In the genomic region with DNA sequence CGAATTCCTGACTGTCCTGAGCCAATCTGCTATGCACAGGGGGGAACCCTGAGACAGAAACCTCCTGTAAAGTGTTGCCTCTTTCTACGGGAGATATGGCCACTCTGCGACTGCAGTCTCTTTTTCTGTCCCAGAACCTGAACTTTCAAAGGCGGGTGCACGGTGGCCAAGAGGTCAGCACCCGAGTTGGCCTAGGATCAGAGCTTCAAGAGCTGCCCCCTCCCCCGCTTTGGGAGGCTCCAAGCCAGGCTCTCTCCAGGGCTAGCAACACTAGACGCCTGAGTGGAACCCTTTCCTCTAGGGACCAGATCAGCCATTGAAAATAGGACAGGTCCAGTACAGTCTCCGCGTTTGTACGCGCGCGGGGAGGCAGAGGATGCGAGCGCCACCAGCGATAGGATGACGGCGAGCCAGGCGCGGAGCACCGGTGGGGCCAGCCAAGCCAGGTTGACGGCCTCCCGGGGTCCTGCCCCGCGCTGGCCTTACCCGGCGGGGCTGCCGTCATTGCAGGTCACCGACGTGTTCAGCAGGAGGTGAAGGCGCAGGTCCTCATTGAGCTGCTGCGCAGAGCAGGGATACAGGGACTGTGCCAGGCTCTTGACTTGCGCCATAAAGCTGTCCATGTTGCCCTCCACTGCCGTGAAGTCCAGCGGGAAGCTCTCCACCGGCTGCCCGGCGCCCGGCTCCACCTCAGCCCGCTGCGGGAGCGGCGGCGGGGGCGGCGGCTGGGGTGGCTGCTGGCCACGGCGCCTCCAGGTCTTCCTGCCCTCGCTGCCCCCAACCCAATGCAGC, we compare ENCODE assay signal across 8 mouse cellular contexts. TPM values are rescaled to one million over a fixed set of nuclear protein-coding genes. Genes with fewer than 3 reads are reported as not detected.
DNase-seq lines count a peak whose midpoint lies in the region; ATAC-seq lines count a peak whose summit lies in the region.

No protein-coding gene starts in this region.

- ATAC-seq in heart, embryonic 16.5 days (replicated peaks; ENCODE audit: extremely low read depth, insufficient read depth, low FRiP score) = 0 out of 2 replicates have a peak, but pooled peaks have one; percentile 6
- ATAC-seq in embryonic facial prominence, embryonic 12.5 days (ENCODE audit: insufficient number of reproducible peaks, insufficient read depth, low FRiP score, low TSS enrichment) = no peak
- ATAC-seq in kidney, embryonic 15.5 days (replicated peaks; ENCODE audit: low FRiP score) = 0 out of 2 replicates have a peak, but pooled peaks have one; percentile 1
- ATAC-seq in midbrain, embryonic 16.5 days = no peak

- DNase-seq in heart, postnatal 14 days = no peak
- no peak for DNase-seq in left cerebral cortex, adult 11 months (ENCODE audit: low spot score)
- no peak for DNase-seq in frontal cortex, postnatal 14 days (ENCODE audit: low spot score in 2 of 2)
- DNase-seq in ovary, postnatal 10 days (ENCODE audit: low spot score) = no peak

- no peaks in the 10 kb centered on the region for H3K36me3 ChIP-seq in heart, embryonic 16.5 days (ENCODE audit: control insufficient read depth, insufficient read depth)
- H3K36me3 ChIP-seq in embryonic facial prominence, embryonic 12.5 days = no peaks in the 10 kb centered on the region
- no peaks in the 10 kb centered on the region for H3K36me3 ChIP-seq in kidney, embryonic 15.5 days
- H3K36me3 ChIP-seq in midbrain, embryonic 16.5 days (ENCODE audit: control insufficient read depth, insufficient read depth, low read length) = no peaks in the 10 kb centered on the region

- 3% methylated on average over 50 of the region's 50 CpGs for WGBS in heart, embryonic 16.5 days
- 3% methylated on average over 49 of the region's 50 CpGs for WGBS in embryonic facial prominence, embryonic 12.5 days
- 2% methylated on average over 46 of the region's 50 CpGs for WGBS in kidney, embryonic 15.5 days
- WGBS in midbrain, embryonic 16.5 days = 2% methylated on average over 49 of the region's 50 CpGs

- H3K4me2 ChIP-seq in heart, embryonic 16.5 days (ENCODE audit: low read depth, low read length) = peak overlapping the region; percentile 77
- H3K4me2 ChIP-seq in embryonic facial prominence, embryonic 12.5 days (replicated peaks) = peak overlapping the region; percentile 68
- peak overlapping the region; percentile 83 for H3K4me2 ChIP-seq in kidney, embryonic 15.5 days
- peak overlapping the region; percentile 58 for H3K4me2 ChIP-seq in midbrain, embryonic 16.5 days (ENCODE audit: low read length)

- H3K27me3 ChIP-seq in heart, embryonic 16.5 days (ENCODE audit: control insufficient read depth, insufficient read depth, low read length) = peaks cover 73% of the 10 kb centered on the region
- peaks cover 88% of the 10 kb centered on the region for H3K27me3 ChIP-seq in embryonic facial prominence, embryonic 12.5 days
- H3K27me3 ChIP-seq in kidney, embryonic 15.5 days = peaks cover 79% of the 10 kb centered on the region
- peaks cover 73% of the 10 kb centered on the region for H3K27me3 ChIP-seq in midbrain, embryonic 16.5 days (ENCODE audit: control insufficient read depth, insufficient read depth, low read depth, low read length)

- H3K9ac ChIP-seq in heart, embryonic 16.5 days (ENCODE audit: low read length) = peak overlapping the region; percentile 54
- peak overlapping the region; percentile 48; the same call in 1 of the 2 replicates for H3K9ac ChIP-seq in embryonic facial prominence, embryonic 12.5 days
- peak overlapping the region; percentile 36 for H3K9ac ChIP-seq in kidney, embryonic 15.5 days
- H3K9ac ChIP-seq in midbrain, embryonic 16.5 days (ENCODE audit: low read depth, low read length) = 0 out of 2 replicates have a peak overlapping the region, but pooled peaks have one; percentile 44

- no peak overlapping the region for H3K27ac ChIP-seq in heart, embryonic 16.5 days (ENCODE audit: low read length)
- H3K27ac ChIP-seq in embryonic facial prominence, embryonic 12.5 days = 0 out of 2 replicates have a peak overlapping the region, but pooled peaks have one; percentile 11
- 0 out of 2 replicates have a peak overlapping the region, but pooled peaks have one; percentile 18 for H3K27ac ChIP-seq in kidney, embryonic 15.5 days
- H3K27ac ChIP-seq in midbrain, embryonic 16.5 days (ENCODE audit: low read length) = no peak overlapping the region

- peaks cover 17% of the 10 kb centered on the region for H3K4me1 ChIP-seq in heart, embryonic 16.5 days (ENCODE audit: control insufficient read depth, insufficient read depth, low read length)
- H3K4me1 ChIP-seq in embryonic facial prominence, embryonic 12.5 days = peaks cover 16% of the 10 kb centered on the region; the same call in 1 of the 2 replicates
- H3K4me1 ChIP-seq in kidney, embryonic 15.5 days = peaks cover 28% of the 10 kb centered on the region
- H3K4me1 ChIP-seq in midbrain, embryonic 16.5 days (ENCODE audit: control insufficient read depth, insufficient read depth, low read length) = peaks cover 11% of the 10 kb centered on the region; the same call in 1 of the 2 replicates

- H3K4me3 ChIP-seq in heart, embryonic 16.5 days (ENCODE audit: low read length) = peak overlapping the region; percentile 51
- H3K4me3 ChIP-seq in embryonic facial prominence, embryonic 12.5 days = peak overlapping the region; percentile 43
- H3K4me3 ChIP-seq in kidney, embryonic 15.5 days (replicated peaks) = peak overlapping the region; percentile 51
- H3K4me3 ChIP-seq in midbrain, embryonic 16.5 days (ENCODE audit: low read depth, low read length) = peak overlapping the region; percentile 36

- intact Hi-C loops in heart, postnatal 14 days (cut with DNase I) = loop anchor here (1.0 to 5.0 kb wide), 2 partner anchors 53 to 118 kb away; no protein-coding TSS in a partner anchor

- no peaks in the 10 kb centered on the region for H3K9me3 ChIP-seq in heart, embryonic 16.5 days (replicated peaks; ENCODE audit: control insufficient read depth, low read length)
- H3K9me3 ChIP-seq in embryonic facial prominence, embryonic 12.5 days = no peaks in the 10 kb centered on the region
- H3K9me3 ChIP-seq in kidney, embryonic 15.5 days (replicated peaks) = no peaks in the 10 kb centered on the region
- H3K9me3 ChIP-seq in midbrain, embryonic 16.5 days (replicated peaks; ENCODE audit: control insufficient read depth, low read length, poor library complexity, severe bottlenecking) = no peaks in the 10 kb centered on the region

RNA-seq across cellular contexts. Expression of a gene that starts 1.3 kb away (rescaled TPM):
- polyA plus RNA-seq in heart, embryonic 16.5 days (2015; fragmentation: Nextera tagmentation; extraction: Ambion mirVana) = 0.20 and 1.00 TPM in 2 replicates
- total RNA-seq in heart, postnatal 14 days (2021) = under 1 TPM in 1 of 2 experiments, not detected in 1; 0.27 TPM
- 5.1 and 6.3 TPM in 2 replicates for polyA plus RNA-seq in embryonic facial prominence, embryonic 12.5 days (2016; fragmentation: Nextera tagmentation; extraction: Ambion mirVana)
- 5.2 and 7.7 TPM in 2 replicates for polyA plus RNA-seq in kidney, embryonic 15.5 days (2015; fragmentation: Nextera tagmentation; extraction: Ambion mirVana)
- polyA plus RNA-seq in midbrain, embryonic 16.5 days (2015; fragmentation: Nextera tagmentation; extraction: Ambion mirVana) = 1.1 and 1.9 TPM in 2 replicates

RNA-seq across cellular contexts. Expression of a gene that starts 11.7 kb away (rescaled TPM):
- 17.0 and 19.5 TPM in 2 replicates for polyA plus RNA-seq in heart, embryonic 16.5 days (2015; fragmentation: Nextera tagmentation; extraction: Ambion mirVana)
- total RNA-seq in heart, postnatal 14 days (2021) = 10 to 100 TPM; 51.4 to 58.5 TPM
- polyA plus RNA-seq in embryonic facial prominence, embryonic 12.5 days (2016; fragmentation: Nextera tagmentation; extraction: Ambion mirVana) = 0.47 TPM in 1 of 2 replicates, not detected in the other
- 0.28 and 0.29 TPM in 2 replicates for polyA plus RNA-seq in kidney, embryonic 15.5 days (2015; fragmentation: Nextera tagmentation; extraction: Ambion mirVana)
- polyA plus RNA-seq in midbrain, embryonic 16.5 days (2015; fragmentation: Nextera tagmentation; extraction: Ambion mirVana) = 1.1 TPM in 2 replicates

RNA-seq across cellular contexts. Expression of a gene that starts 13.1 kb away (rescaled TPM):
- 105 and 109 TPM in 2 replicates for polyA plus RNA-seq in heart, embryonic 16.5 days (2015; fragmentation: Nextera tagmentation; extraction: Ambion mirVana)
- 10 to 100 TPM; 35.0 to 37.9 TPM for total RNA-seq in heart, postnatal 14 days (2021)
- polyA plus RNA-seq in embryonic facial prominence, embryonic 12.5 days (2016; fragmentation: Nextera tagmentation; extraction: Ambion mirVana) = 131 and 139 TPM in 2 replicates
- polyA plus RNA-seq in kidney, embryonic 15.5 days (2015; fragmentation: Nextera tagmentation; extraction: Ambion mirVana) = 127 and 144 TPM in 2 replicates
- polyA plus RNA-seq in midbrain, embryonic 16.5 days (2015; fragmentation: Nextera tagmentation; extraction: Ambion mirVana) = 144 and 145 TPM in 2 replicates

RNA-seq across cellular contexts. Expression of a gene that starts 16.1 kb away (rescaled TPM):
- polyA plus RNA-seq in heart, embryonic 16.5 days (2015; fragmentation: Nextera tagmentation; extraction: Ambion mirVana) = 15.2 and 18.5 TPM in 2 replicates
- total RNA-seq in heart, postnatal 14 days (2021) = 1 to 10 TPM; 1.9 to 2.1 TPM
- polyA plus RNA-seq in embryonic facial prominence, embryonic 12.5 days (2016; fragmentation: Nextera tagmentation; extraction: Ambion mirVana) = 25.3 and 26.5 TPM in 2 replicates
- 25.4 and 29.3 TPM in 2 replicates for polyA plus RNA-seq in kidney, embryonic 15.5 days (2015; fragmentation: Nextera tagmentation; extraction: Ambion mirVana)
- 18.1 TPM in 2 replicates for polyA plus RNA-seq in midbrain, embryonic 16.5 days (2015; fragmentation: Nextera tagmentation; extraction: Ambion mirVana)

RNA-seq across cellular contexts. Expression of a gene that starts 26.3 kb away (rescaled TPM):
- 14.7 and 19.1 TPM in 2 replicates for polyA plus RNA-seq in heart, embryonic 16.5 days (2015; fragmentation: Nextera tagmentation; extraction: Ambion mirVana)
- 10 to 100 TPM; 33.7 to 41.0 TPM for total RNA-seq in heart, postnatal 14 days (2021)
- polyA plus RNA-seq in embryonic facial prominence, embryonic 12.5 days (2016; fragmentation: Nextera tagmentation; extraction: Ambion mirVana) = 33.6 and 34.8 TPM in 2 replicates
- 32.2 and 35.9 TPM in 2 replicates for polyA plus RNA-seq in kidney, embryonic 15.5 days (2015; fragmentation: Nextera tagmentation; extraction: Ambion mirVana)
- polyA plus RNA-seq in midbrain, embryonic 16.5 days (2015; fragmentation: Nextera tagmentation; extraction: Ambion mirVana) = 37.5 and 39.1 TPM in 2 replicates

Comparison
In these comparisons a context has a peak if more than half of its experiments do, and no peak if none do; other contexts are left out.
1. ATAC-seq: peak in heart, embryonic 16.5 days (single experiment) and kidney, embryonic 15.5 days (single experiment); none in embryonic facial prominence, embryonic 12.5 days (single experiment) and midbrain, embryonic 16.5 days (single experiment).
2. H3K27ac ChIP-seq: peak in embryonic facial prominence, embryonic 12.5 days (single experiment) and kidney, embryonic 15.5 days (single experiment); none in heart, embryonic 16.5 days (single experiment) and midbrain, embryonic 16.5 days (single experiment).
3. Peak in every context shown above with its lines, with median percentiles within 50 percentile points of each other: H3K4me2 ChIP-seq, H3K4me3 ChIP-seq and H3K9ac ChIP-seq.